Mouse (Mus musculus): ENCODE results near the gene Fam171a1. TPM values are rescaled to one million over a fixed set of nuclear protein-coding genes. Genes with fewer than 3 reads are reported as not detected.
"Not testable (repeated sequence)": the region's sequence is repeated elsewhere in the genome, so short reads cannot be mapped to it uniquely, and the experiment has no call there.

The Fam171a1 gene
- polyA plus RNA-seq, 1 experiment from 2014 or later: 55.4 TPM

DNA sequence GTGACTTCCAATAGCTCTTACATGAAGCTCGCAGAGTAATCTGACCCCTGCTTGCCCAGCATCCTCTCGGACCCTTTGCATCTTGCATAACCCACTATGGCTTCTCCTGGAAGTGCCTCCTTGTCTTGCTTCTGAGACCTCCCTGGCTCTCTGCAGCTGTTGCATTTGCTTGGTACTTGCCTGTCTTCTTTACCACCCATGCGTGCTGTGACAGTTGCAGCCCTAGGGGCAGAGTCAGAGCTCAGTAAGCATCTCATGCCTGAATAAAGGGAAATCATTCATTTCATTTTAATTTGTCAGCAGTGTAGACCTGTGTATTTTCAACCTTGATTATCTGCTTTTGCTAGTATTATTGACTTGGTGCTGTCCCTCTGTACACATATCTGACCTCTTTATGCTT is 62.7 kb downstream of the Fam171a1 start:
- 72% methylated on average over 3 of the region's 3 CpGs for WGBS

GRCm38 (mm10) chr2:3180550-3180949 is 66.5 kb downstream of the Fam171a1 start:
- no peak for ATAC-seq (ENCODE audit: low read depth)
- Histone ChIP-seq H3K27me3 (no peaks in the 10 kb centered on the region), H3K27ac (replicated peaks) (no peak overlapping the region), H3K36me3 (peaks cover 32% of the 10 kb centered on the region), H3K4me1 (replicated peaks) (peaks cover 15% of the 10 kb centered on the region; the same call in 1 of the 2 replicates), H3K4me2 (no peak overlapping the region), H3K9ac (no peak overlapping the region), H3K4me3 (no peak overlapping the region), H3K9me3 (no peaks in the 10 kb centered on the region)
- 55% methylated on average over 4 of the region's 4 CpGs for WGBS

More for the DNA sequence above, 62.7 kb downstream of the Fam171a1 start:
- ATAC-seq (ENCODE audit: low read depth): no peak
- Histone ChIP-seq H3K27ac (replicated peaks) (no peak overlapping the region), H3K4me2 (no peak overlapping the region), H3K9me3 (no peaks in the 10 kb centered on the region), H3K4me3 (no peak overlapping the region), H3K27me3 (no peaks in the 10 kb centered on the region), H3K36me3 (peaks cover 32% of the 10 kb centered on the region), H3K4me1 (replicated peaks) (peaks cover 12% of the 10 kb centered on the region; the same call in 1 of the 2 replicates), H3K9ac (no peak overlapping the region)

DNA sequence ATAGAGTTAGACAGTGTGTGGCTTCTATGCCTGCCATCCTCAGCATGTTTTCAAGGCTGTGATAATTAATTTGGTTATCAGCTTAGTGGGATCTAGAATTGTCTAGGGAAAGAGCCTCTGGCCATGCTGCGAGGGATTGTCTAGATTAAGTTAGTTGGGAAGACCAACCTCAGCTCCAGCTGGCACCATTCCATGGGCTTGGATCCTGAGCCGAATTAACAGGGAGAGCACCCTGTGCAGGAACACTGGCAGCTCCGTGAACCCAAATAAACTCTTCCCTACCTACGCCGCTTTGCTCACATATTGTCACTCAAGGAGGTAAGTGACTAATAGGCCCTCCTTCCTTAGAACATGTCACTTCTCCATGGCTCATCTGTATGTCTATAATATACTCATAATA is 69.6 kb downstream of the Fam171a1 start:
- no peak overlapping the region for H3K27ac ChIP-seq (replicated peaks)
- ATAC-seq (ENCODE audit: low read depth): no peak
- H3K27me3 ChIP-seq: no peaks in the 10 kb centered on the region
- H3K4me1 ChIP-seq (replicated peaks): peaks cover 9% of the 10 kb centered on the region; the same call in 1 of the 2 replicates
- H3K9me3 ChIP-seq: no peaks in the 10 kb centered on the region
- 90% methylated on average over 5 of the region's 5 CpGs for WGBS
- H3K36me3 ChIP-seq: peaks cover 50% of the 10 kb centered on the region
- H3K4me3 ChIP-seq: no peak overlapping the region
- no peak overlapping the region for H3K9ac ChIP-seq
- H3K4me2 ChIP-seq: no peak overlapping the region

DNA sequence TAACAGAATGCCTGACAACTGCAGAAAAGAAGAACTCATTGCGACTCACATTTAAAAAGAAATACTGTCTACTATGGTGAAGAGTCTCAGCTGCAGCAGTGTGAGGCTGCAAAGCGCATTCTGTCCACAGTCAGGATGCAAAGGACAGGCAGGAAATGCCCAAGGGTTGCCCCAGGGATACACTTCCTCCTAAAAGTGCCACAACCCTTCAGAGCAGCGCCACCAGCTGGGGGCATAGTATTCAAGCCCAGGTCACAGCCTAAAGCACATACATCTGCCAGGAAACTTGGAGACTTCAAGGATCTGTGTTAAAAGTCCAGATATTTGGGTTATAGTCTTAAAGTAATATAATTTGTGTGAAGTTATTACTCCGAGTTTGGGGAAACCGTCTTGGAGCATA is 71.3 kb downstream of the Fam171a1 start:
- Histone ChIP-seq H3K27me3 (no peaks in the 10 kb centered on the region), H3K9ac (no peak overlapping the region), H3K4me2 (no peak overlapping the region), H3K4me3 (no peak overlapping the region), H3K9me3 (no peaks in the 10 kb centered on the region), H3K27ac (replicated peaks) (no peak overlapping the region), H3K4me1 (replicated peaks) (peaks cover 20% of the 10 kb centered on the region; the same call in 1 of the 2 replicates), H3K36me3 (peaks cover 39% of the 10 kb centered on the region)
- WGBS: 88% methylated on average over 5 of the region's 5 CpGs
- no peak for ATAC-seq (ENCODE audit: low read depth)

- no peak overlapping the region for H3K4me3 ChIP-seq
- no peaks in the 10 kb centered on the region for H3K27me3 ChIP-seq
- H3K4me2 ChIP-seq: no peak overlapping the region
- H3K27ac ChIP-seq (replicated peaks): no peak overlapping the region
- 93% methylated on average over 10 of the region's 10 CpGs for WGBS
- H3K9me3 ChIP-seq: no peaks in the 10 kb centered on the region
- H3K4me1 ChIP-seq (replicated peaks): peaks cover 16% of the 10 kb centered on the region; the same call in 1 of the 2 replicates
- ATAC-seq (ENCODE audit: low read depth): no peak
- H3K9ac ChIP-seq: no peak overlapping the region
- peaks cover 41% of the 10 kb centered on the region for H3K36me3 ChIP-seq
These were observed 74.9 kb downstream of the Fam171a1 start for GRCm38 (mm10) chr2:3188745-3189475.

DNA sequence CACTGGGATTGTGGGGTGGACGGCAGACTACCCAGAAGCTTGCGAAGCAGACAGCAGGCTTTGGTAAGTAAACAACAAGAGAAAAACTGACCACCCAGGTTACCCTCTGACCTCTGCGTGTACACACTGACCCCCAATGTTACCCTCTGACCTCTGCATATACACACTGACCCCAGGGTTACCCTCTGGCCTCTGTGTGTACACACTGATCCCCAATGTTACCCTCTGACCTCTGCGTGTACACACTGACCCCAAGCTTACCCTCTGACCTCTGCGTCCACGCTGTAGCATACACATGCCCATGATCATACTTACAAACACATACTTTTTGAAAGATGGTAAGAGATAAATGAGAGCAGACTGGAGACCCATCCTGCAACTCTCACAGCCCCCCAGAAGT is 77.1 kb downstream of the Fam171a1 start:
- H3K4me3 ChIP-seq: no peak overlapping the region
- H3K27ac ChIP-seq (replicated peaks): no peak overlapping the region
- H3K4me1 ChIP-seq (replicated peaks): 0 out of 2 replicates have a peak, but pooled peaks cover 11% of the 10 kb centered on the region
- no peak overlapping the region for H3K4me2 ChIP-seq
- no peak for ATAC-seq (ENCODE audit: low read depth)
- peaks cover 54% of the 10 kb centered on the region for H3K36me3 ChIP-seq
- no peak overlapping the region for H3K9ac ChIP-seq
- H3K27me3 ChIP-seq: no peaks in the 10 kb centered on the region
- 88% methylated on average over 6 of the region's 6 CpGs for WGBS
- no peaks in the 10 kb centered on the region for H3K9me3 ChIP-seq

DNA sequence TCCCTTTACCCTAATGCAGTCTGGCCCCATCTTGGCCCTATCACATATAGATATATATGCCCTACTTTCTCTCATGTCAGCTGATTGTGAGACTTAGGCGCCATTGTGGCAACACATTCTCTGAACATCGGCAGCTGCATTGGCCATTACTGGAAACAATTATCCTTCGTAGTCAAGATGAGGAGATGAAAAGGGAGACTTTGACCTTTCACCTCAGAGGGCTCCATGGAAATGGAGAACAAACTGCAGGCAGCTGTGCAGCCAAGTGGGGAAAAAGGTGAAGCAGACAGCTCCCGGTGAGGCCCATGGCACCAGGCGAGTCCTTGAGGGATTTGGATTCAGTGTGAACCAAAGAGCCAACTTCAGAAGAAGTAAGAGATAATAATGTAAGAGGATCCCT is 81.5 kb downstream of the Fam171a1 start:
- Histone ChIP-seq H3K36me3 (peaks cover 64% of the 10 kb centered on the region), H3K9ac (no peak overlapping the region), H3K4me1 (replicated peaks) (no peaks in the 10 kb centered on the region), H3K4me3 (no peak overlapping the region), H3K9me3 (no peaks in the 10 kb centered on the region), H3K4me2 (no peak overlapping the region), H3K27ac (replicated peaks) (no peak overlapping the region), H3K27me3 (no peaks in the 10 kb centered on the region)
- WGBS: 38% methylated on average over 5 of the region's 5 CpGs
- ATAC-seq (ENCODE audit: low read depth): no peak

DNA sequence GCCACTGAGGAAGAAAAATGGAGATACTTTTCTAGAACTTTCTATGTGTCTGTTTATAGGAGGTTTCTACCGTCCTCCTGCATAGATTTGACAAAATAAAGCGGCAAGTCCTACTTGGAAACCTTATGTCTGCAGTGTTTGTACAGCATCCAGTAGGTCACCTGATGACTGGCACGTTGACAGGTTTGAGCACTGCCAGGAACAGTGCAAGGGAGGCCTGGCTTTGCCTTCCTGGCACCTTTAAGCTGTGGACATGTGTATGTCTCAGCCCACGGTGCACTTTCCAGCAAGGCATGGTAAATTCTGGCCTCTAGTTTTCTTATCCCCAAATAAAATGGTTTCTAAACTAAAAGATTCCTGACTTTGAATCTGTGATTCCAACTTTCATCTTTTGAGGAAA is 86.4 kb downstream of the Fam171a1 start:
- 94% methylated on average over 4 of the region's 4 CpGs for WGBS
- H3K27me3 ChIP-seq: no peaks in the 10 kb centered on the region

GRCm38 (mm10) chr2:3206975-3207642 is 93.1 kb downstream of the Fam171a1 start:
- no peak for ATAC-seq (ENCODE audit: low read depth)
- no peak overlapping the region for H3K9ac ChIP-seq
- no peak overlapping the region for H3K4me2 ChIP-seq
- 84% methylated on average over 9 of the region's 9 CpGs for WGBS
- no peaks in the 10 kb centered on the region for H3K27me3 ChIP-seq
- H3K4me1 ChIP-seq (replicated peaks): no peaks in the 10 kb centered on the region
- no peak overlapping the region for H3K27ac ChIP-seq (replicated peaks)
- no peaks in the 10 kb centered on the region for H3K9me3 ChIP-seq
- H3K4me3 ChIP-seq: no peak overlapping the region
- H3K36me3 ChIP-seq: peaks cover 37% of the 10 kb centered on the region

More for the DNA sequence above, 86.4 kb downstream of the Fam171a1 start:
- no peak for ATAC-seq (ENCODE audit: low read depth)
- Histone ChIP-seq H3K4me2 (no peak overlapping the region), H3K9ac (no peak overlapping the region), H3K36me3 (peaks cover 65% of the 10 kb centered on the region), H3K4me3 (no peak overlapping the region), H3K9me3 (no peaks in the 10 kb centered on the region), H3K4me1 (replicated peaks) (no peaks in the 10 kb centered on the region), H3K27ac (replicated peaks) (no peak overlapping the region)

DNA sequence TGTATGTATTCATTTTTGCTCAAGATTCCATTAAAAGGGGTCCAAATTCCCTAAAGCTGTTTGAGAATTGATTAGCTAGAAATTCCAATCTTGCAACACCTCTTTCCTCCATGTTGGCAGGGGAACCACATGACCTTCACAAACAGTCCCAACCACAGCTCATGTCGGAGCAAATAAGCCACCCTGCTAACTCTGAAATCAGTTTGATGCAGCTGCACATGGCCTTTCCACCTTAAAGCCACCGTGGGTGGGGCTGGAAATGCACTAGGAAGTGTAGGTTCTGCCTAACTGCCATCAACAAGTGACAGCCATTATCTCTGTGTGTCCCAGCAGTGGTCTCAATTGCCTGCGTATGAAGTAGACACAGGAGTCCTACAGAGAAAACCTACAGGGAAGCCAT is 101.5 kb downstream of the Fam171a1 start:
- Histone ChIP-seq H3K27me3 (no peaks in the 10 kb centered on the region), H3K4me2 (no peak overlapping the region), H3K4me3 (no peak overlapping the region), H3K36me3 (peaks cover 8% of the 10 kb centered on the region; the same call in 1 of the 2 replicates), H3K9ac (no peak overlapping the region), H3K9me3 (no peaks in the 10 kb centered on the region), H3K4me1 (replicated peaks) (no peaks in the 10 kb centered on the region), H3K27ac (replicated peaks) (no peak overlapping the region)
- no peak for ATAC-seq (ENCODE audit: low read depth)
- WGBS: 78% methylated on average over 3 of the region's 3 CpGs

GRCm38 (mm10) chr2:3216617-3217016 is 102.6 kb downstream of the Fam171a1 start:
- Histone ChIP-seq H3K9ac (no peak overlapping the region), H3K9me3 (no peaks in the 10 kb centered on the region), H3K36me3 (peaks cover 15% of the 10 kb centered on the region; the same call in 1 of the 2 replicates), H3K4me2 (no peak overlapping the region), H3K27me3 (no peaks in the 10 kb centered on the region), H3K4me3 (no peak overlapping the region), H3K4me1 (replicated peaks) (no peaks in the 10 kb centered on the region), H3K27ac (replicated peaks) (no peak overlapping the region)
- WGBS: 86% methylated on average over 10 of the region's 10 CpGs
- ATAC-seq (ENCODE audit: low read depth): no peak

- WGBS: 100% methylated on average over 3 of the region's 3 CpGs
These were observed 103.6 kb downstream of the Fam171a1 start for GRCm38 (mm10) chr2:3217577-3217976.

More at GRCm38 (mm10) chr2:3217577-3217976, 103.6 kb downstream of the Fam171a1 start:
- H3K27ac ChIP-seq (replicated peaks); H3K4me1 ChIP-seq (replicated peaks); H3K4me3 ChIP-seq; H3K4me2 ChIP-seq; ATAC-seq (ENCODE audit: low read depth); H3K9me3 ChIP-seq; H3K9ac ChIP-seq; H3K27me3 ChIP-seq: not testable (repeated sequence)
- H3K36me3 ChIP-seq: peaks cover 15% of the 10 kb centered on the region; the same call in 1 of the 2 replicates

Data from neural tube, embryonic 13.5 days (tissue).